Mouse (Mus musculus): Measurements from ENCODE around the gene Tom1l2.

Tom1l2 gene

GRCm38 (mm10) chr11:60352559-60353411 is at the start of gene Tom1l2, which contains the start of gene Drc3:
Gene Tom1l2, minus strand, starts transcription at chr11:60352905.
Gene Drc3, plus strand, starts transcription at chr11:60353329.
- peak; percentile 98 for DNase-seq (ENCODE audit: extremely low spot score)

GRCm38 (mm10) chr11:60397172-60397571 is 44.5 kb upstream of the Tom1l2 start:
- DNase-seq (ENCODE audit: extremely low spot score) = no peak

- DNase-seq (ENCODE audit: extremely low spot score) = no peak
These were observed 43.8 kb upstream of the Tom1l2 start for GRCm38 (mm10) chr11:60396546-60396945.

GRCm38 (mm10) chr11:60391346-60391745 is 38.6 kb upstream of the Tom1l2 start:
- no peak for DNase-seq (ENCODE audit: extremely low spot score)

- DNase-seq (ENCODE audit: extremely low spot score) = no peak
These were observed 35.2 kb upstream of the Tom1l2 start for GRCm38 (mm10) chr11:60387944-60388343.

GRCm38 (mm10) chr11:60385946-60386345 is 33.2 kb upstream of the Tom1l2 start:
- DNase-seq (ENCODE audit: extremely low spot score) = no peak

GRCm38 (mm10) chr11:60384762-60385421 is 32.2 kb upstream of the Tom1l2 start:
- peak; percentile 25 for DNase-seq (ENCODE audit: extremely low spot score)

- no peak for DNase-seq (ENCODE audit: extremely low spot score)
These were observed 30.8 kb upstream of the Tom1l2 start for GRCm38 (mm10) chr11:60383518-60383917.

- no peak for DNase-seq (ENCODE audit: extremely low spot score)
These were observed 21.8 kb upstream of the Tom1l2 start for GRCm38 (mm10) chr11:60374481-60374880.

- DNase-seq (ENCODE audit: extremely low spot score) = no peak
These were observed 17.7 kb upstream of the Tom1l2 start for GRCm38 (mm10) chr11:60370431-60370830.

- DNase-seq (ENCODE audit: extremely low spot score) = no peak
These were observed 16.7 kb upstream of the Tom1l2 start for GRCm38 (mm10) chr11:60369448-60369847.

- no peak for DNase-seq (ENCODE audit: extremely low spot score)
These were observed 16.2 kb upstream of the Tom1l2 start for GRCm38 (mm10) chr11:60368909-60369308.

- no peak for DNase-seq (ENCODE audit: extremely low spot score)
These were observed 14.6 kb upstream of the Tom1l2 start for GRCm38 (mm10) chr11:60367256-60367655.

- DNase-seq (ENCODE audit: extremely low spot score) = peak; percentile 21
These were observed 13.7 kb upstream of the Tom1l2 start for GRCm38 (mm10) chr11:60366239-60367019.

GRCm38 (mm10) chr11:60360631-60361201 is 8.0 kb upstream of the Tom1l2 start:
- no peak for DNase-seq (ENCODE audit: extremely low spot score)

GRCm38 (mm10) chr11:60359936-60360335 is 7.2 kb upstream of the Tom1l2 start:
- no peak for DNase-seq (ENCODE audit: extremely low spot score)

GRCm38 (mm10) chr11:60359138-60359537 is 6.4 kb upstream of the Tom1l2 start:
- DNase-seq (ENCODE audit: extremely low spot score) = no peak

- DNase-seq (ENCODE audit: extremely low spot score) = no peak
These were observed 5.8 kb upstream of the Tom1l2 start for GRCm38 (mm10) chr11:60358548-60358947.

GRCm38 (mm10) chr11:60357116-60357515 is 4.4 kb upstream of the Tom1l2 start:
- no peak for DNase-seq (ENCODE audit: extremely low spot score)

- DNase-seq (ENCODE audit: extremely low spot score) = no peak
These were observed 3.2 kb upstream of the Tom1l2 start for GRCm38 (mm10) chr11:60355952-60356351.

- no peak for DNase-seq (ENCODE audit: extremely low spot score)
These were observed 757 bp downstream of the Tom1l2 start for GRCm38 (mm10) chr11:60351925-60352371.

GRCm38 (mm10) chr11:60351388-60351787 is 1.3 kb downstream of the Tom1l2 start:
- DNase-seq (ENCODE audit: extremely low spot score) = no peak
